Mouse (Mus musculus) stomach, embryonic 16.5 days (tissue): ENCODE results near the gene Leng9. TPM values are rescaled to one million over a fixed set of nuclear protein-coding genes. Genes with fewer than 3 reads are reported as not detected.

Experiments
- ATAC-seq: fragments of 200-750 bp; cut with Nextera tagmentation; 2 replicates; pipeline ENCODE4 v1.8.0; 2017; ENCODE audit warnings: moderate number of reproducible peaks, moderate TSS enrichment; ENCODE audit not compliant: insufficient read depth, low FRiP score
- H3K27ac ChIP-seq: fragments of 300-500 bp; sonication (generic); 2 replicates; pipeline ENCODE4 v1.5.1; 2014; ENCODE audit warnings: low read length
- H3K27me3 ChIP-seq: fragments of 300-500 bp; sonication (generic); 2 replicates; pipeline ENCODE4 v1.6.1; 2014; ENCODE audit warnings: low read length, control low read depth, mixed read lengths; ENCODE audit not compliant: control insufficient read depth, insufficient read depth
- H3K36me3 ChIP-seq: fragments of 300-500 bp; sonication (generic); 2 replicates; pipeline ENCODE4 v1.6.1; 2014; ENCODE audit warnings: low read length; ENCODE audit not compliant: control insufficient read depth, insufficient read depth
- H3K4me1 ChIP-seq: fragments of 300-500 bp; sonication (generic); 2 replicates; pipeline ENCODE4 v1.6.1; 2014; ENCODE audit warnings: low read length, control low read depth, mixed read lengths; ENCODE audit not compliant: control insufficient read depth, insufficient read depth
- H3K4me2 ChIP-seq: fragments of 300-500 bp; sonication (generic); 2 replicates; pipeline ENCODE4 v1.6.1; 2014; ENCODE audit warnings: low read depth, low read length, mixed read lengths
- H3K4me3 ChIP-seq: fragments of 300-500 bp; sonication (generic); replicated peaks from 2 replicates; pipeline ENCODE4 v1.5.1; 2014; ENCODE audit warnings: mild to moderate bottlenecking, low read length
- H3K9ac ChIP-seq: fragments of 300-500 bp; sonication (generic); 2 replicates; pipeline ENCODE4 v1.6.1; 2014; ENCODE audit warnings: low read length
- H3K9me3 ChIP-seq: fragments of 300-500 bp; sonication (generic); replicated peaks from 2 replicates; pipeline ENCODE4 v1.6.1; 2016; ENCODE audit warnings: low read length, control low read depth; ENCODE audit not compliant: control insufficient read depth
- WGBS: fragments of 180-500 bp; shearing (Covaris S2); extraction: QIAGEN DNeasy Blood & Tissue Kit; methylation state at CpG from one replicate; pipeline ENCODE4 v1.1.7; 2014; 5-methylcytosine and 5-hydroxymethylcytosine counted together
- polyA plus RNA-seq: library from polyadenylated mRNA; unstranded; fragments of >200 nt; fragmentation: Nextera tagmentation; extraction: Ambion mirVana; gene quantifications from 2 replicates; pipeline ENCODE4 v1.2.1, GENCODE M21; 2015

Gene Leng9
- polyA plus RNA-seq, 1 experiment from 2014 or later, result 6.0 TPM

DNA sequence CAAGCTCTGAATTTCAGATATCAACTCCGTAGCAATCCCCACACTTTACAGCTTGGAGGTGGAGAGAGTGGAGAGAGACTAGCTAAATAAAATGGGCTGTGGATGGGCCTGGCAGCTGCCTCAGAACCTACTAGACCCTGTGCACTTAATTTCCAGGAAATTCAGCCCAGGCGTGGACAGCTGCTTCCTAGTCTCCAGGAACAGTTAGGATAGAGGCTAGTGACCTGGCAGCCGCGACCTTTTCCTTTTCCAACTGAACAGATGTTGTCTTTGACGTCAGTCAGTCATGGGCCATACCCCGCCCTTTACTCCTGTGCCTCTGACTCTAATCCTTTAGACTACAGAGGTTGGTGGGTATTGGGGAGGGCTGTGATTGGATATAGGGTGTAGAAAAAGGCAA, 21.3 kb downstream of the Leng9 start:
- Histone ChIP-seq H3K9ac (0 out of 2 replicates have a peak overlapping the region, but pooled peaks have one; percentile 43), H3K9me3 (no peaks in the 10 kb centered on the region), H3K27ac (no peak overlapping the region), H3K4me1 (peaks cover 14% of the 10 kb centered on the region; the same call in 1 of the 2 replicates), H3K4me3 (no peak overlapping the region), H3K4me2 (no peak overlapping the region), H3K27me3 (no peaks in the 10 kb centered on the region), H3K36me3 (no peaks in the 10 kb centered on the region)
- no peak for ATAC-seq
- WGBS, result 51% methylated on average over 6 of the region's 6 CpGs

DNA sequence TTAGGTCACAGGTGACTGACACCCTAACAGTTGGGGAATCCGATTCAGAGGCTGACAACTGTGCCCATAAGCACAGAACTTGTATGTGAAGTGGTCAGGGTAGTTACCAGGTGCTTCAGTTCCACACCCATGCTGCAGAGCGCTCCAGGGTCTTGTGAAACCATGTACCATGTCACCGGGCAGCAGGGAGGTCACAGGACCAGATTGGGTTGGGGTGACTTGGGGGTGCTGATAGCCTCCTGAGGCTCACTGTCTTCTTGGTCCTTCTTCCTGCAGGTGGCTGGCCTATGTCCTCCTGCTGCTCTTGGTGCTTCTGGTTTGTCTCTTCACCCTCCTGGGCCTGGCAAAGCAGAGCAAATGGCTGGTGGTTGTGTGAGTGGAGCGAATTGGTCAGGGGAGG, 22.3 kb downstream of the Leng9 start:
- H3K9ac ChIP-seq, result no peak overlapping the region
- no peak overlapping the region for H3K27ac ChIP-seq
- H3K36me3 ChIP-seq, result no peaks in the 10 kb centered on the region
- peaks cover 14% of the 10 kb centered on the region; the same call in 1 of the 2 replicates for H3K4me1 ChIP-seq
- no peak overlapping the region for H3K4me2 ChIP-seq
- no peak overlapping the region for H3K4me3 ChIP-seq
- 80% methylated on average over 4 of the region's 4 CpGs for WGBS
- no peaks in the 10 kb centered on the region for H3K27me3 ChIP-seq
- no peak for ATAC-seq
- H3K9me3 ChIP-seq, result no peaks in the 10 kb centered on the region

DNA sequence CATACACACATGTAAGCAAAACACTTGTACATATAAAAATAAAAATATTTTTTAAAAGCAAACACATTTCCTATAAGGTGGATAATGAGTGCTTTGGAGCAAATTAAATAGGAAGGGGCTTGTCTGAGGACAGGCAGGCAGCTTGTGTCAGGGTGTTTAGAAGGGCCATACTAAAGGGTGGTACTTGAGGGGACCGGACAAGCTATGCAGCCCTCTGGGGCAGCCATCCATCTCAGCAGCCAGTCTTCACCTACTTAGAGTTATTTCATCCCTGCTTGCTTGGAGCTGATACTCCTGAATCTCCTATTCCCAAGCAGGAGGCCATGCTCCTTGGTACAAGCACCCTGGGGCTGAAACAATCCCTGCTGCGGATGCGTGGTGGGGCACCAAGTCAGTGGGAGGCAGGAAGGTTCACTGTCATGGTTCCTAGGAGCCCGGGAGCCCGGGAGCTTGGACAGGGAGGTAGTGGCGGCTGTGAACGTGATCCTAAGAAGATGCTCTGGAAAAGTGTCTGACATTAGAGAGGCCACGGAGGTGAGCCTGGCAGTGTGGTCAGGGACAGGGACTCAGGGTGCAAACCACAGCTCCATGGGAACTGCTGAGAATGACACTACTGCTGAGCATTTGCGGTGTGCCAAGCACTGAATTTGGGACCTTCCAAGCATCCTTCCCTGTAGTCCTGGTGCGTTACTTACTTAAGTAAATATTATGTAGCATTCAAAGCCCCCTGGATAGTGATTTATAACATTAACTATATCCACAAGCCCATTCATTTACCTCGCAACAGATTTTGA, 23.0 kb downstream of the Leng9 start:
- peaks cover 14% of the 10 kb centered on the region; the same call in 1 of the 2 replicates for H3K4me1 ChIP-seq
- ATAC-seq, result no peak

GRCm38 (mm10) chr7:4125306-4125705, 24.9 kb downstream of the Leng9 start:
- ATAC-seq, result no peak
- no peak overlapping the region for H3K4me2 ChIP-seq
- H3K27me3 ChIP-seq, result peaks cover 9% of the 10 kb centered on the region; the same call in 1 of the 2 replicates
- peaks cover 7% of the 10 kb centered on the region; the same call in 1 of the 2 replicates for H3K4me1 ChIP-seq
- no peak overlapping the region for H3K27ac ChIP-seq
- H3K9ac ChIP-seq, result peak overlapping the region; percentile 21; the same call in 1 of the 2 replicates
- no peak overlapping the region for H3K4me3 ChIP-seq
- WGBS, result 25% methylated on average over 9 of the region's 9 CpGs
- H3K36me3 ChIP-seq, result no peaks in the 10 kb centered on the region
- no peaks in the 10 kb centered on the region for H3K9me3 ChIP-seq

More for the DNA sequence above, 23.0 kb downstream of the Leng9 start:
- H3K27me3 ChIP-seq, result no peaks in the 10 kb centered on the region
- no peaks in the 10 kb centered on the region for H3K9me3 ChIP-seq
- H3K4me2 ChIP-seq, result no peak overlapping the region
- no peak overlapping the region for H3K4me3 ChIP-seq
- H3K9ac ChIP-seq, result no peak overlapping the region
- WGBS, result 85% methylated on average over 11 of the region's 11 CpGs
- no peaks in the 10 kb centered on the region for H3K36me3 ChIP-seq
- no peak overlapping the region for H3K27ac ChIP-seq

- H3K9me3 ChIP-seq, result no peaks in the 10 kb centered on the region
Observed at GRCm38 (mm10) chr7:4124856-4125255, 25.3 kb downstream of the Leng9 start.

GRCm38 (mm10) chr7:4124315-4124759, 25.8 kb downstream of the Leng9 start:
- H3K4me2 ChIP-seq, result peak overlapping the region; percentile 42
- peaks cover 19% of the 10 kb centered on the region for H3K27me3 ChIP-seq
- peaks cover 10% of the 10 kb centered on the region for H3K4me1 ChIP-seq
- peak overlapping the region; percentile 11; the same call in 1 of the 2 replicates for H3K4me3 ChIP-seq
- ATAC-seq, result peak; percentile 33; the same call in 1 of the 2 replicates
- no peaks in the 10 kb centered on the region for H3K36me3 ChIP-seq
- H3K9ac ChIP-seq, result no peak overlapping the region
- H3K9me3 ChIP-seq, result no peaks in the 10 kb centered on the region
- 3% methylated on average over 10 of the region's 10 CpGs for WGBS
- H3K27ac ChIP-seq, result no peak overlapping the region

More at GRCm38 (mm10) chr7:4124856-4125255, 25.3 kb downstream of the Leng9 start:
- H3K4me2 ChIP-seq, result peak overlapping the region; percentile 42; the same call in 1 of the 2 replicates
- WGBS, result 27% methylated on average over 5 of the region's 5 CpGs
- H3K27ac ChIP-seq, result no peak overlapping the region
- H3K9ac ChIP-seq, result no peak overlapping the region; the same call in 1 of the 2 replicates
- no peaks in the 10 kb centered on the region for H3K36me3 ChIP-seq
- peaks cover 14% of the 10 kb centered on the region; the same call in 1 of the 2 replicates for H3K27me3 ChIP-seq
- ATAC-seq, result no peak
- no peak overlapping the region for H3K4me3 ChIP-seq
- H3K4me1 ChIP-seq, result peaks cover 7% of the 10 kb centered on the region

DNA sequence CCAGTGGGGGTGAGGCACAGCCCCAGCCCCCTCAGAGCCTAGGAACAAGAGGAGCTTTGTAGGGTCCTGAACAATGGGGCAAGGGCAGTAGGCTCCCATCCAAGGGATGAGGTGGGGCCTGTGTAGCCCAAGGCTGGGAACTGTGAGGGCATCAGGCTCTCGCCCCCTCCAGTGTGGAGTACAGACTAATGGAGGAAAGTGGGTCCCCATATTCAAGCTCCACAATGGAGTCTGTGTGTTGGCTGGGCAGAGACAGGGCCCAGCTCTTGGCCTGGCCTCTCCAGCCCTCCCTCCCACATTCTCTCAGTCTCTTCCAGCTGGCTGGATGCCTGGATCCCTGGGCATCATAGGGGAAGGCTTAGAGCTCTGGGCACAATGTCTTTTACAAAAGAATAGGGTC, 26.4 kb downstream of the Leng9 start:
- ATAC-seq, result peak; percentile 54; the same call in 1 of the 2 replicates
- no peaks in the 10 kb centered on the region for H3K36me3 ChIP-seq
- H3K27ac ChIP-seq, result no peak overlapping the region
- no peak overlapping the region for H3K4me3 ChIP-seq
- no peak overlapping the region for H3K4me2 ChIP-seq
- no peaks in the 10 kb centered on the region for H3K9me3 ChIP-seq
- H3K9ac ChIP-seq, result no peak overlapping the region
- H3K27me3 ChIP-seq, result peaks cover 23% of the 10 kb centered on the region
- peaks cover 11% of the 10 kb centered on the region for H3K4me1 ChIP-seq
- 69% methylated on average over 1 of the region's 1 CpGs for WGBS

GRCm38 (mm10) chr7:4122783-4123182, 27.4 kb downstream of the Leng9 start:
- Histone ChIP-seq H3K27me3 (peaks cover 23% of the 10 kb centered on the region), H3K9ac (no peak overlapping the region), H3K36me3 (no peaks in the 10 kb centered on the region), H3K4me3 (no peak overlapping the region), H3K9me3 (no peaks in the 10 kb centered on the region), H3K4me2 (no peak overlapping the region), H3K4me1 (peaks cover 11% of the 10 kb centered on the region), H3K27ac (no peak overlapping the region)
- no peak for ATAC-seq
- WGBS, result 79% methylated on average over 10 of the region's 10 CpGs

GRCm38 (mm10) chr7:4122076-4122768, 28.0 kb downstream of the Leng9 start:
- H3K36me3 ChIP-seq, result no peaks in the 10 kb centered on the region
- WGBS, result 61% methylated on average over 11 of the region's 11 CpGs
- ATAC-seq, result no peak

More at GRCm38 (mm10) chr7:4122076-4122768, 28.0 kb downstream of the Leng9 start:
- Histone ChIP-seq H3K9me3 (no peaks in the 10 kb centered on the region), H3K4me2 (no peak overlapping the region), H3K4me3 (no peak overlapping the region), H3K27ac (no peak overlapping the region), H3K27me3 (peaks cover 23% of the 10 kb centered on the region), H3K4me1 (peaks cover 11% of the 10 kb centered on the region), H3K9ac (no peak overlapping the region)
